Mouse (Mus musculus) limb, embryonic 11.5 days (tissue): ENCODE results near the gene Kcnk16. TPM values are rescaled to one million over a fixed set of nuclear protein-coding genes. Genes with fewer than 3 reads are reported as not detected.
"Not testable (repeated sequence)": the region's sequence is repeated elsewhere in the genome, so short reads cannot be mapped to it uniquely, and the experiment has no call there.

Experiments
- ATAC-seq: fragments of 200-750 bp; cut with Nextera tagmentation; 2 replicates; pipeline ENCODE4 v1.8.0; 2017; ENCODE audit warnings: low read depth; ENCODE audit not compliant: insufficient number of reproducible peaks, low FRiP score, low TSS enrichment
- DNase-seq: peaks from one replicate; pipeline ENCODE4 v3.0.0-alpha.2; 2015; ENCODE audit warnings: low spot score
- H3K27ac ChIP-seq: fragments of 300-500 bp; sonication (generic); replicated peaks from 2 replicates; pipeline ENCODE4 v1.5.1; 2014; ENCODE audit warnings: low read depth, mild to moderate bottlenecking, low read length
- H3K27me3 ChIP-seq: fragments of 300-500 bp; sonication (generic); 2 replicates; pipeline ENCODE4 v1.6.1; 2014; ENCODE audit warnings: mild to moderate bottlenecking, low read length, mixed read lengths; ENCODE audit not compliant: control insufficient read depth, insufficient read depth
- H3K36me3 ChIP-seq: fragments of 300-500 bp; sonication (generic); 2 replicates; pipeline ENCODE4 v1.6.1; 2014; ENCODE audit warnings: mild to moderate bottlenecking, low read length, moderate library complexity, mixed read lengths; ENCODE audit not compliant: control insufficient read depth, insufficient read depth
- H3K4me1 ChIP-seq: fragments of 300-500 bp; sonication (generic); 2 replicates; pipeline ENCODE4 v1.6.1; 2014; ENCODE audit warnings: low read length, mixed read lengths; ENCODE audit not compliant: control insufficient read depth, insufficient read depth
- H3K4me2 ChIP-seq: fragments of 300-500 bp; sonication (generic); 2 replicates; pipeline ENCODE4 v1.6.1; 2014; ENCODE audit warnings: low read depth, mild to moderate bottlenecking, moderate library complexity; ENCODE audit not compliant: severe bottlenecking
- H3K4me3 ChIP-seq: fragments of 300-500 bp; sonication (generic); 2 replicates; pipeline ENCODE4 v1.5.1; 2014; ENCODE audit warnings: low read depth, low read length
- H3K9ac ChIP-seq: fragments of 300-500 bp; sonication (generic); 2 replicates; pipeline ENCODE4 v1.6.1; 2014; ENCODE audit warnings: mild to moderate bottlenecking, low read length
- H3K9me3 ChIP-seq: fragments of 300-500 bp; sonication (generic); 2 replicates; pipeline ENCODE4 v1.6.1; 2016; ENCODE audit warnings: low read length; ENCODE audit not compliant: control insufficient read depth
- WGBS: fragments of 180-500 bp; shearing (Covaris S2); extraction: QIAGEN DNeasy Blood & Tissue Kit; methylation state at CpG from one replicate; pipeline ENCODE4 v1.1.7; 2014; 5-methylcytosine and 5-hydroxymethylcytosine counted together
- polyA plus RNA-seq: library from polyadenylated mRNA; unstranded; fragments of >200 nt; fragmentation: Nextera tagmentation; extraction: Ambion mirVana; gene quantifications from 2 replicates; pipeline ENCODE4 v1.2.1, GENCODE M21; 2014

The Kcnk16 gene
- polyA plus RNA-seq, result not detected in 2 replicates

- WGBS, result 75% methylated on average over 6 of the region's 6 CpGs
- Histone ChIP-seq H3K9me3 (no peaks in the 10 kb centered on the region), H3K27me3 (no peaks in the 10 kb centered on the region), H3K4me2 (no peak within 1 kb of the TSS), H3K27ac (no peak within 1 kb of the TSS), H3K4me1 (no peaks in the 10 kb centered on the region), H3K36me3 (no peaks in the 10 kb centered on the region), H3K4me3 (no peak within 1 kb of the TSS), H3K9ac (no peak within 1 kb of the TSS)
- DNase-seq (no peak), ATAC-seq (no peak)
These were observed at the start of gene Kcnk16 for GRCm38 (mm10) chr14:20269082-20269809. TSS of gene Kcnk16 (minus strand) at chr14:20269199.

GRCm38 (mm10) chr14:20315137-20315536 lies 46.1 kb upstream of the Kcnk16 start:
- no peaks in the 10 kb centered on the region for H3K27me3 ChIP-seq
- H3K9me3 ChIP-seq, result no peaks in the 10 kb centered on the region
- no peak overlapping the region for H3K4me3 ChIP-seq
- H3K4me2 ChIP-seq, result no peak overlapping the region
- 50% methylated on average over 1 of the region's 1 CpGs for WGBS
- no peaks in the 10 kb centered on the region for H3K4me1 ChIP-seq
- H3K36me3 ChIP-seq, result peaks cover 8% of the 10 kb centered on the region; the same call in 1 of the 2 replicates
- no peak overlapping the region for H3K27ac ChIP-seq
- no peak overlapping the region for H3K9ac ChIP-seq
- ATAC-seq (no peak), DNase-seq (no peak)

- not testable (repeated sequence) for H3K4me1 ChIP-seq, DNase-seq, H3K9ac ChIP-seq, H3K36me3 ChIP-seq, ATAC-seq, H3K27ac ChIP-seq, H3K4me3 ChIP-seq, H3K4me2 ChIP-seq, H3K9me3 ChIP-seq, H3K27me3 ChIP-seq
- WGBS, result 83% methylated on average over 2 of the region's 2 CpGs
These were observed 36.1 kb upstream of the Kcnk16 start for GRCm38 (mm10) chr14:20305085-20305484.

GRCm38 (mm10) chr14:20298131-20298530 lies 29.1 kb upstream of the Kcnk16 start:
- no peak overlapping the region for H3K4me2 ChIP-seq
- 86% methylated on average over 3 of the region's 3 CpGs for WGBS
- H3K27ac ChIP-seq, result no peak overlapping the region
- H3K27me3 ChIP-seq, result no peaks in the 10 kb centered on the region
- no peak for DNase-seq
- H3K9me3 ChIP-seq, result no peaks in the 10 kb centered on the region
- no peaks in the 10 kb centered on the region for H3K36me3 ChIP-seq
- no peaks in the 10 kb centered on the region for H3K4me1 ChIP-seq
- H3K9ac ChIP-seq, result no peak overlapping the region
- no peak for ATAC-seq
- H3K4me3 ChIP-seq, result no peak overlapping the region

DNA sequence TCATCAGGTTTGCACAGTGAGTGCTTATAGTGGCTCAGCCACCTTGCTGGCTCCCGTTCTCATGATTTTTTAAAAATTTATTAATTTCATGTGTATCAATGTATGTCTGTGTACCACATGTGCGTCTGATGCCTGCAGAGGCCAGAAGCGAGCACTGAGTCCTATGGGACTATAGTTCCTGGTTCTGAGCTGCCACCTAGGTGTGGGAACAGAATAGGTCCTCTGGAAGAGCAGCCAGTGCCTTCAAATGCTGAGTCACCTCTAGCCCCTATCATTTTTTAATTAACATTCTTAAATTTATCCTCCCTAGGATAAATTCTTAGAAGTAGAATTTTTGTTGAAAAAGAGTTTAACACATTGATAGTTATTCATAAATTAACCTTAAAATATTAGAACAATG lies 28.6 kb upstream of the Kcnk16 start:
- no peak overlapping the region for H3K27ac ChIP-seq
- DNase-seq (no peak), ATAC-seq (no peak)
- H3K9ac ChIP-seq, result no peak overlapping the region
- no peak overlapping the region for H3K4me2 ChIP-seq
- no peaks in the 10 kb centered on the region for H3K4me1 ChIP-seq
- no peaks in the 10 kb centered on the region for H3K27me3 ChIP-seq
- no peak overlapping the region for H3K4me3 ChIP-seq
- no peaks in the 10 kb centered on the region for H3K9me3 ChIP-seq
- 79% methylated on average over 3 of the region's 3 CpGs for WGBS
- H3K36me3 ChIP-seq, result no peaks in the 10 kb centered on the region

- no peak for ATAC-seq
- Histone ChIP-seq H3K4me1 (no peaks in the 10 kb centered on the region), H3K4me2 (peak overlapping the region; percentile 39; the same call in 1 of the 2 replicates), H3K36me3 (no peaks in the 10 kb centered on the region), H3K9me3 (no peaks in the 10 kb centered on the region), H3K9ac (no peak overlapping the region), H3K27me3 (no peaks in the 10 kb centered on the region), H3K27ac (no peak overlapping the region), H3K4me3 (peak overlapping the region; percentile 39)
- no peak for DNase-seq
- 53% methylated on average over 8 of the region's 8 CpGs for WGBS
These were observed 25.9 kb upstream of the Kcnk16 start for GRCm38 (mm10) chr14:20294947-20295346.

- peak; percentile 93 for ATAC-seq
- peak; percentile 79 for DNase-seq
- WGBS, result 23% methylated on average over 14 of the region's 14 CpGs
- Histone ChIP-seq H3K27me3 (no peaks in the 10 kb centered on the region), H3K9me3 (no peaks in the 10 kb centered on the region), H3K4me3 (peak within 1 kb of the TSS; percentile 39), H3K4me1 (no peaks in the 10 kb centered on the region), H3K9ac (no peak within 1 kb of the TSS), H3K36me3 (no peaks in the 10 kb centered on the region), H3K27ac (no peak within 1 kb of the TSS), H3K4me2 (peak within 1 kb of the TSS; percentile 39; the same call in 1 of the 2 replicates)
These were observed 25.3 kb upstream of the Kcnk16 start, which contains the start of gene Nudt13 for GRCm38 (mm10) chr14:20294117-20294892. TSS of gene Nudt13 (plus strand) at chr14:20294697.

- H3K9ac ChIP-seq, result no peak overlapping the region
- no peaks in the 10 kb centered on the region for H3K27me3 ChIP-seq
- DNase-seq (no peak), ATAC-seq (no peak)
- H3K4me3 ChIP-seq, result no peak overlapping the region
- H3K36me3 ChIP-seq, result no peaks in the 10 kb centered on the region
- no peaks in the 10 kb centered on the region for H3K9me3 ChIP-seq
- H3K27ac ChIP-seq, result no peak overlapping the region
- H3K4me2 ChIP-seq, result no peak overlapping the region
- H3K4me1 ChIP-seq, result no peaks in the 10 kb centered on the region
- WGBS, result 75% methylated on average over 4 of the region's 4 CpGs
These were observed 22.4 kb upstream of the Kcnk16 start for GRCm38 (mm10) chr14:20291391-20291790.
